Mouse (Mus musculus) bone marrow, adult 2 months (tissue): ENCODE results near the gene Fam98c. TPM values are rescaled to one million over a fixed set of nuclear protein-coding genes. Genes with fewer than 3 reads are reported as not detected.

Experiments
- H3K27ac ChIP-seq: fragments of 200-500 bp; 2 replicates; pipeline ENCODE4 v1.5.1; 2012; ENCODE audit warnings: low read depth, mild to moderate bottlenecking, control low read depth, inconsistent platforms, low read length; ENCODE audit not compliant: control insufficient read depth, poor library complexity, insufficient read depth
- H3K4me1 ChIP-seq: fragments of 200-500 bp; 2 replicates; pipeline ENCODE4 v1.6.1; 2011; ENCODE audit warnings: low read length; ENCODE audit not compliant: control insufficient read depth, insufficient read depth
- H3K4me3 ChIP-seq: fragments of 200-500 bp; replicated peaks from 2 replicates; pipeline ENCODE3; 2011; ENCODE audit warnings: mild to moderate bottlenecking, low read depth, low read length, control low read depth; ENCODE audit not compliant: control insufficient read depth
- CTCF ChIP-seq: fragments of 200-500 bp; IDR thresholded peaks from 2 replicates; pipeline ENCODE4 v1.5.1; 2011; ENCODE audit warnings: low read length, control low read depth; ENCODE audit not compliant: control insufficient read depth, insufficient read depth
- POLR2A ChIP-seq: fragments of 200-500 bp; IDR thresholded peaks from 2 replicates; pipeline ENCODE4 v1.6.1; 2011; ENCODE audit warnings: low read depth, mild to moderate bottlenecking, control low read depth, low read length, borderline replicate concordance; ENCODE audit not compliant: control insufficient read depth
- WGBS: fragments of 180-500 bp; shearing (Covaris S2); methylation state at CpG from one replicate; pipeline ENCODE4 v1.1.7; 2018; 5-methylcytosine and 5-hydroxymethylcytosine counted together
- polyA plus RNA-seq: library from polyadenylated mRNA; stranded (reverse); fragments of >200 nt; gene quantifications from 2 replicates; pipeline ENCODE4 v1.2.4, GENCODE M21; 2011; ENCODE audit warnings: low replicate concordance; ENCODE audit not compliant: missing spikeins, insufficient read depth, insufficient read length

Gene Fam98c
- polyA plus RNA-seq, 1 experiment: 56.8 TPM

DNA sequence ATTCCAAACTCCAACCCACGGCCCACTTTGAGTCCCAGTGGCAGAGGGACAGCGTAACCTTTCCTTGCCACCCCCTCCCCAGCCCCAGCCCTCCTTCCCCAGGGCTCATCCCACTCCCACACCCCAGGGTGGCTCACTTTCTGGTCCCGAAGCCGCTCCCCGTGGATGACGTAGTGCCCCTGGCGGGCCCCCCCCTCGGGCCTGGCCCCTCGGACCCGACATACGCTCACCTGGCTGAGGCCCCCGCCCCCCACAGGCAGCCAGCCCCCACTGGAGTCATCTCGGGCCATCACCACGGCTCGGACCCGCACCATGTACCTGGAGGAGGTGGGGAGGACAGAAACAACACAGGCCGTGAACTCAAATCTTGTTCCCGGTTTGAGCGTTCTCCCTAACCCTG lies 11.6 kb upstream of the Fam98c start:
- no peak overlapping the region for H3K4me3 ChIP-seq
- no peaks in the 10 kb centered on the region for H3K4me1 ChIP-seq
- no peak for TF ChIP-seq POLR2A
- no peak for TF ChIP-seq CTCF
- WGBS: 91% methylated on average over 19 of the region's 19 CpGs
- no peak overlapping the region for H3K27ac ChIP-seq

DNA sequence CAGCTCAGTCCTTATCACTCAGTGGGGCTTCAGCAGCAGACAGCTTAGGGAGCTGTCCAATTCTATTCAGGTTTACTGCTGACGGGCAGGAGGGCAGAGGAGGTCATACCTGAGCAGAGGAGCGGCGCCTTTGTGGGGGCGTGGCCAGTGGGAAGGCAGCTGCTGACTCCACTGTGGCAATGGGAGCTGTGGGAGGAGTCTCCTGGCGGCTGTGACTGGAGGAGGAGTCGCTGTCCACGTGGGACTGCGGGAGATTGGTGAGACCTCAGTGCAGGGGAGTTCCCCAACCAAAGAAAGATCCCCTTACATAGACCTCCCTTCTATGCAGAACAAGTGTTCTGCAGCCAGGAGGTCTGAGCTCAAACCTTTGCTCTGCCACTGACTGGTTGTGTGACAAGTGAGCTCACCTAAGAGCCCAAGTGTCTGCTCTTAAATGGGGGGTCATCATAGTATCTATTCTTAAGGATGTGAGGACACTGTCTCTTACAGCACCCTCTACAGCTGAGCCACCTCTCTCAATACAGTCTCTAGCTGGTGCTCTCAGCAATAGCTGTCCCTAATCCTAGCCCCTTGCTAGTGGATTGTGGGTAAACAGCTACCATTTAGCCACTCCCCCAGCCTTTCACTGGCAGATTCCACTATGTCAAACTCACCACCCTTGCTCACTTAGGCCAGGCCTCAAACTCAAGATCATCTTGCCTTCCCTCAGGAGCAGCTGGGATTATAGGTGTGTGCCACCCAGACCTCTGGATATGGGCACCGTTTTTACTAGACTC lies 6.9 kb upstream of the Fam98c start:
- no peak overlapping the region for H3K27ac ChIP-seq
- no peak for TF ChIP-seq POLR2A
- no peak for TF ChIP-seq CTCF
- H3K4me1 ChIP-seq: no peaks in the 10 kb centered on the region
- WGBS: 34% methylated on average over 9 of the region's 9 CpGs
- H3K4me3 ChIP-seq: no peak overlapping the region

DNA sequence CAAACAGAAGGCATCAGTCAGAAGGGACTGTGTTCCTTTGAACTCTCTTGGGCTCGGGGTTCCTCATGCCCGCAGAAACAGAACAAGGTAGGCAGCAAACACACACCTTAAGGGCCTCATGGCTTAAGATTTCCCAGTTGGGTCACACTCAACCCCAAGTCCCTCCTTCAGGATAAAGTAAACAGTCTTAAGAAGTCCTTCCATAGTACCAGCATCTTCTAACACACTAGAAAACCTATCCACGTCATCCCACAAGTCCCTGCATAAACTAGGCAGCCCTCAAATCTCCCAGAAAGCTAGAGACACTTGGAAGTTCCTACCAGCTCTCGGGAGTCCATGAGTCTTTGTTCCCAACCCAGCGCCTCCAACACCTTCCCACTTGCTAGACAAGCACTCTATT lies 6.3 kb upstream of the Fam98c start:
- WGBS: 75% methylated on average over 5 of the region's 5 CpGs
- no peak overlapping the region for H3K4me3 ChIP-seq
- TF ChIP-seq CTCF: no peak
- no peak for TF ChIP-seq POLR2A
- H3K4me1 ChIP-seq: no peaks in the 10 kb centered on the region
- no peak overlapping the region for H3K27ac ChIP-seq

DNA sequence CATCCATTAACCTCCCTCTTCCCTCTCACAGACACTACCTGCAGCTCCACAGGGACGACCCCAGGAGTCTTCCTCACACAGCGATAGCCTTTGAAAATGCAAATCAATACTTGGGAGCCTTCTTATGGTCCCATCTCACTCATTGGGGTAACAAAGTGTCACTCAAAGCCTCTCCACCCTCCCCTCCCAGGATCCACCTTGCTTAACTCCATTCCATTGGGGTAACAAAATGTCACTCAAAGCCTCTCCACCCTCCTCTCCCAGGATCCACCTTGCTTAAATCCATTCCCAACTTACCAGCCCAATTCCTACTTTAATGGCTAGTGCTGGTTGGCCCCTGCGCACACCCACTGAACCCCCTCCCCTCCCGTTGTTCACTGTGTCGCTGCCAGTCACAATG lies 2.2 kb upstream of the Fam98c start:
- TF ChIP-seq CTCF (no peak), POLR2A (no peak)
- WGBS: 31% methylated on average over 5 of the region's 5 CpGs

DNA sequence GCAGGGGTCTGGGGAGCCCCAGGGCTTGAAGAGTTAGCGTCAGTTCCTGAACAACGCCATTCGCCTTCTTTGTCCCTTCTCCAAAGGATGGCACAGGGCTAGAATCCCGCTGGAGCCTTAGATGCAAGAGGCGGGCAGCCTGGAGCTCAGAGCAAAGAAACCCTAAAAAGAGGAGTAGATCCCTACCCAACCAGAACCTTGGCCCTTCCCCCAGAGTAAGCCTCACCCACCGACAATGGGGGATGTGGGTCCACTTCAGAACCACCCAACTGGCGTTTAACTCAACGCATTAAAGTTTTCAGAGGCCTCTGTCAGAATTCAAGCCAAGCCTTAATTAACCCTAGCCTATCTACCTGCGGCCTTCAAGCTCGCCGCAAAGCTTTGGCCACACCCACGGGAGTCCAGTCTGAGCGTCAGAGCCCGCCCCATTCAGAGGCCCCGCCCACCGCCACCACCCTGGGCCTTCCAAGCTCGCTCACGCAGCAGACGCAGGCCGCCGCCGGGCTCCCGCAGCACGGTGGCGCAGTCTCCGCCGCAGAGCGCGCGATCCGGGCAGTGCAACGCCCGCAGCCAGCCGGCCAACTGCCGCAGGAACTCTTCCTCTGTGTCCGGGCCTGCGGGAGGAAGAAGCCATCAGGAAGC lies 717 bp downstream of the Fam98c start:
- Histone ChIP-seq H3K27ac (peak overlapping the region; percentile 76), H3K4me1 (no peaks in the 10 kb centered on the region), H3K4me3 (peak overlapping the region; percentile 87)
- 10% methylated on average over 37 of the region's 37 CpGs for WGBS
- TF ChIP-seq CTCF (no peak), POLR2A (peak; percentile 70; the same call in 1 of the 2 replicates)

More for the DNA sequence above, 2.2 kb upstream of the Fam98c start:
- H3K4me3 ChIP-seq: no peak overlapping the region
- H3K4me1 ChIP-seq: no peaks in the 10 kb centered on the region
- no peak overlapping the region for H3K27ac ChIP-seq

DNA sequence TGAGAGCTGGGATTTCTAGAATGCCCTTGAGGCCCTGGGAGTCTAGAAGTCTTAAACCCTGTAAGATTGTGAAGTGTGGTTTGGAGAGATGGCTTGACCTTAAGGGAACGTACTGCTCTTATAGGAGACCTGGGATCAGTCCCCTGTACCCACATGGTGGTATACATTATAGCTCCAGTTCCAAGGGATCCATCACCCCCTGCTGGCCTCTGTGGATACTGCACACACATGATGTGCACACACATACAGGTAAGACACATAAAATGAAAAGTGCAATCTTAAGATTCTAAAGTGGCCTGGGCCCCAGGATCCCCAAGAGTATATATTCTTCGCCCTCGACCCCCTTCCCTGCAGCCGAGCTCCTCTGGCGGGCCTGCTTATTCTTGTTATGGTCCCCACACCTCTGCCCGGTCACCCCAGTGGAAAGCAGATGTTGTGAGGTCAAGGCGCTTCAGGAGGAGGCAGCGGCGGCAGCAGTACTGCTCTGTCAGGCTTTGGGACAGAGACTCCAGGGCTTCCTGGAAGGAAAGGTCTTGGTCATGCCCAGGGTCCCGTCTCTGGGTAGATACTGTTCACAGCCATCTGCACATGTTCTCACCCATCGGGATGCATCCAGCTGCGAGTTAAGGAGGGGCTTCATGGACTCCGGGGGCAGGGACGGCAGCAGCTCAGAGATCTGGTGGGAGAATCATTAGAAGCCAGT lies 1.9 kb downstream of the Fam98c start:
- Histone ChIP-seq H3K27ac (no peak overlapping the region), H3K4me1 (no peaks in the 10 kb centered on the region), H3K4me3 (no peak overlapping the region)
- TF ChIP-seq POLR2A (no peak), CTCF (0 out of 2 replicates have a peak, but pooled peaks have one; percentile 5)
- 90% methylated on average over 14 of the region's 14 CpGs for WGBS

DNA sequence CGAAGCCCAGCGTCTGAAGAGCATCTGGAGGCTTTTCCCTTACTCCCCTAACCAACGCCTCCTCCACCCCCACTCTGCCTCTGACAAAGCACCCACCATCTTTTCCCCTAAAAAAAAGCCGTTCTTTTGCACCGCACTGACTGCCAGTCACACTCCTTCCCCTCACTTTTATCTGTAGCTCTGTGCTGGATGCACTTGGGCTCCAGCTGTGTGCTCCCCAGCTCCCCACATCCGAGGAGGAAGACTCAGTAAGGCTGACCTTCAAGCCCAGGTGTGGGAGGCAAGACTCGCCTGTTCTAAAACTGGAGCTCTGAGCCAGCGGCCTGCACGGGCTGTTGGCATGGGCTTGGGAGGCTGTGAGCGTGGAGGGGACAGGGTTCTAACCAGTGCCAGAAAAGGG lies 4.5 kb downstream of the Fam98c start:
- Histone ChIP-seq H3K4me3 (no peak overlapping the region), H3K27ac (no peak overlapping the region), H3K4me1 (no peaks in the 10 kb centered on the region)
- TF ChIP-seq CTCF (no peak), POLR2A (no peak)
- 79% methylated on average over 10 of the region's 10 CpGs for WGBS

DNA sequence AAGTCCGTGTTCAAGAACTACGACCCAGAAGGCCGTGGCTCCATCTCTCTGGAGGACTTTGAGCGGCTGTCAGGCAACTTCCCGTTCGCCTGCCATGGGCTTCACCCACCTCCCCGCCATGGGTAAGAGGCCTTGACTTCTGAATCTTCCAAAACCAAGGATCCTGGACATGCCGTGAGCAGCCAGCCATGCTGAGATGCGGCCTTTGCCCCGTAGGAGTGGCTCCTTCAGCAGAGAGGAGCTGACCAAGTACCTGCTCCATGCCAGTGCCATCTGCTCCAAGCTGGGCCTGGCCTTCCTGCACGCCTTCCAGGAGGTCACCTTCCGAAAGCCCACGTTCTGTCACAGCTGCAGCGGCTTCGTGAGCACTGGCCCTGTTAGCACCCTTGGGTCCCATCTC lies 7.3 kb downstream of the Fam98c start:
- no peak for TF ChIP-seq POLR2A
- no peak for TF ChIP-seq CTCF
- no peak overlapping the region for H3K4me3 ChIP-seq
- H3K4me1 ChIP-seq: peaks cover 4% of the 10 kb centered on the region; the same call in 1 of the 2 replicates
- 87% methylated on average over 15 of the region's 15 CpGs for WGBS
- no peak overlapping the region for H3K27ac ChIP-seq
